Mouse (Mus musculus) large intestine, adult 2 months (tissue): Measurements from ENCODE around the gene Bscl2. TPM values are rescaled to one million over a fixed set of nuclear protein-coding genes. Genes with fewer than 3 reads are reported as not detected.
"Not testable (repeated sequence)": the region's sequence is repeated elsewhere in the genome, so short reads cannot be mapped to it uniquely, and the experiment has no call there.

Experiments used
- DNase-seq: peaks from one replicate; pipeline ENCODE4 v3.0.0-alpha.2; 2012; ENCODE audit warnings: low read depth, low spot score
- WGBS: fragments of 180-500 bp; shearing (Covaris S2); methylation state at CpG from one replicate; pipeline ENCODE4 v1.1.7; 2018; 5-methylcytosine and 5-hydroxymethylcytosine counted together
- polyA plus RNA-seq: library from polyadenylated mRNA; depleted of rRNA; stranded (reverse); fragments of >200 nt; gene quantifications from 2 replicates; pipeline ENCODE4 v1.2.3, GENCODE M21; 2012

Gene Bscl2
- polyA plus RNA-seq, 1 experiment: 79.8 TPM

- 0% methylated on average over 1 of the region's 1 CpGs for WGBS
- no peak for DNase-seq
Observed at GRCm38 (mm10) chr19:8859018-8859417, 21.8 kb downstream of the Bscl2 start.

- DNase-seq: no peak
- whole genome bisulfite sequencing: 82% methylated on average over 6 of the region's 6 CpGs
Observed at GRCm38 (mm10) chr19:8864265-8864664, 27.0 kb downstream of the Bscl2 start.

- DNase-seq: not testable (repeated sequence)
- WGBS: 78% methylated on average over 3 of the region's 3 CpGs
Observed at GRCm38 (mm10) chr19:8870381-8870780, 33.1 kb downstream of the Bscl2 start.

- no peak for DNase-seq
- 25% methylated on average over 9 of the region's 9 CpGs for WGBS
Observed at GRCm38 (mm10) chr19:8870838-8871237, 33.6 kb downstream of the Bscl2 start.

GRCm38 (mm10) chr19:8871267-8872186 is 34.3 kb downstream of the Bscl2 start, which contains the start of gene Ubxn1:
Ubxn1 (plus strand) TSS chr19:8871496.
- WGBS: under 1% methylated on average over 59 of the region's 59 CpGs
- DNase-seq: peak; percentile 83

- 33% methylated on average over 10 of the region's 10 CpGs for WGBS
- DNase-seq: peak; percentile 24
Observed at GRCm38 (mm10) chr19:8872266-8872840, 35.1 kb downstream of the Bscl2 start.

- no peak for DNase-seq
- 87% methylated on average over 7 of the region's 7 CpGs for WGBS
Observed at GRCm38 (mm10) chr19:8875031-8875430, 37.8 kb downstream of the Bscl2 start.

GRCm38 (mm10) chr19:8880311-8881033 is 43.2 kb downstream of the Bscl2 start, which contains the start of gene Uqcc3:
Uqcc3 (minus strand) TSS chr19:8880923.
- DNase-seq: peak; percentile 64
- under 1% methylated on average over 42 of the region's 42 CpGs for WGBS

GRCm38 (mm10) chr19:8881034-8881392 is 43.7 kb downstream of the Bscl2 start:
- no peak for DNase-seq
- 4% methylated on average over 3 of the region's 3 CpGs for WGBS

GRCm38 (mm10) chr19:8883616-8884015 is 46.3 kb downstream of the Bscl2 start, which contains the start of the genes Lbhd1 and Gm49403:
Lbhd1 (plus strand) TSS chr19:8883732.
Gm49403 (plus strand) TSS chr19:8883930.
- DNase-seq: no peak
- WGBS: 75% methylated on average over 3 of the region's 3 CpGs

GRCm38 (mm10) chr19:8886916-8887584 is 49.8 kb downstream of the Bscl2 start:
- no peak for DNase-seq
- WGBS: 46% methylated on average over 1 of the region's 1 CpGs

GRCm38 (mm10) chr19:8887585-8888463 is 50.6 kb downstream of the Bscl2 start:
- 10% methylated on average over 19 of the region's 19 CpGs for WGBS

GRCm38 (mm10) chr19:8888511-8889385 is 51.5 kb downstream of the Bscl2 start, which contains the start of the genes 1810009A15Rik and Gm49416:
1810009A15Rik (plus strand) TSS chr19:8888853.
Gm49416 (plus strand) TSS chr19:8888926.
- DNase-seq: peak; percentile 87
- under 1% methylated on average over 58 of the region's 58 CpGs for WGBS

More at GRCm38 (mm10) chr19:8887585-8888463, 50.6 kb downstream of the Bscl2 start:
- DNase-seq: no peak

- 1% methylated on average over 54 of the region's 54 CpGs for WGBS
Observed at GRCm38 (mm10) chr19:8892829-8893766, 55.8 kb downstream of the Bscl2 start, which contains the start of gene Ints5. Ints5 (plus strand) TSS chr19:8893005.

GRCm38 (mm10) chr19:8895397-8895960 is 58.2 kb downstream of the Bscl2 start:
- whole genome bisulfite sequencing: 91% methylated on average over 9 of the region's 9 CpGs
- no peak for DNase-seq

More at GRCm38 (mm10) chr19:8892829-8893766, 55.8 kb downstream of the Bscl2 start, which contains the start of gene Ints5:
- peak; percentile 78 for DNase-seq

- not testable (repeated sequence) for DNase-seq
- WGBS: 63% methylated on average over 5 of the region's 5 CpGs
Observed at GRCm38 (mm10) chr19:8896231-8896630, 59.0 kb downstream of the Bscl2 start.
